Mouse (Mus musculus) frontal cortex, adult (tissue): ENCODE measurements around the gene Cox4i2.

ENCODE experiments used
- ATAC-seq: cut with Nextera tagmentation; 2 replicates; pipeline ENCODE4 v1.9.2; 2017; ENCODE audit warnings: mild to moderate bottlenecking, moderate library complexity, mixed read lengths; ENCODE audit not compliant: low TSS enrichment

Cox4i2 gene

DNA sequence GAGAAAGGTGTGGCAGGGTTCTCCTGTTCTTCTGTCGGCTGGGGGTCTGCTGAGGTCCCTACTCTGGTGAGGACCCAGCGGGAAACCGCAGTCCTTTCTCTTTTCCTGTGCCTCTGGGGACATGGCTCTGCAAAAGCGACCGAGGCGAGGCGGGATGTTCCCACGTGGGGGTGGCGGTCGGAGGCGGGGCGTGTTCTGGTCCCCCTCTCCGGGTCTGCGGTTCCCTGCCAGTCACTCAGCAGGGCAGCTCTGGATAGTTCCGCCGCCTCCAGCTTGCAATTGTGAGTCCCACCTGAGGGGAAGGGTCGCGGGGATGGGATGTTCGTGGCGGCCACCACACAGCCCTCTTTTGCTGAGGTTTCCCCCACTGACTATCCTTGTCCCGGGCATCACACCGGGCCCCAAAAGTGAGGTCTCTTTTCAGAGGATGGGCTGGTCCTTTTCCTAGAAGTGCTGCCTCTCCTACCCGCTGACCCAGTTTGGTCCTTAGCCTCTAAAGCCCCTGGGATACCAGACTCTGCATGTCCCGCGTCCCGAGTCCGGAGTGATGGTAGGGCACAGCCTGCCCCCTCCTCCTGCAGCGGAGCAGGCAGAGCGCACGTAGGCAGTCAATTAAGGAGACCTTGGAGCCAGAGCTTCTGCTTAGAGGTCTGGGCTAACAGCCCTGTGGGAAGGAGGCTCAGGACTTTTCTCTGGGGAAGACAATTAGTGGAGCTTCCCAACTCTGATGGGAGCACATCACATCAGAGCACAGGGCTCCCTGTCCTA, at the start of gene Cox4i2:
Cox4i2 (plus strand) TSS at position 230 of the 768 bp plus-strand sequence.
- no peak for ATAC-seq

DNA sequence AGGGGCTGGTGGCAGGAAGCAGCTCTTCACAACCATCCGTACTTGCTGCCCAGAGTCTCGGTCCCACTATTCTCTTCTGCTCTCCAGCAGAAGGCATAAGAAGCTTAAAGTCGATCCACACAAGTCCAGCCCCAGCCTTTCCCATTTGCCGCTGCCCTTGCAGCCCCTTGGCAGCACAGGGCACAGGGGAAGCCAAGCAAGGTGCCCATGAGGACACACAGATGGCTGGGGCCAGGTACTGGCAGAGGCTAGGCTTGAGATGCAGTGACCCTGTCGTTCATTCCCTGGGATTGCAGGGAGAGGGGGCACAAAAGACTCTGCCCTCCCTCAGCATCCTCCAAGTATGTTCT, 49.7 kb upstream of the Cox4i2 start:
- no peak for ATAC-seq

DNA sequence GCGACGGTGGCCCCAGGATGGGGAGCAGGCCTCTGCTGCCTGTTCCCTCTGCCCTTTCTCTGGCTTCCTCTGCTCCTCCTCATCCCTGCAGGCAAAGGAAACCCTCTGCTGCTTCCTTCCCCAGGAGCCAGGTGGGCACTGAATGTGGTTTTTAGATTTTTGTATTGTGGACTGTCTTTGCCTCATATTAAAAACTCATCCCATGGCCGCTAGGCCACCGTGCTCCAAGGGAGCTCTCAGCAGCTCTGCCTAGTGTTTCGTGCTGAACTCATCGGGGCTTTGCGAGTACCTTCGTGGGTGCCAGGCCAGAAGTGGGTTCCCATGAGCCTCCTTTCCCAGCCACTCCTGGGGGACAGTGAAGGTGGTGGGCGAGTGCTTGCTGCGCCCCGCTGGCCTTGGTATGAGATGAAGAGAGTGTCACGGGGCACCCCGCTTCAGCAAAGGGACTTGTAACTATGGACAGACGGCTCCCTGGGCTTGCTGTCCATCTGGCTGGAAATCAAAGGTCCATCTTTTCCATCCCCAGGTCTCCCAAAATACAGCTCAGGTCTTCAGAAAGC, 49.1 kb upstream of the Cox4i2 start:
- ATAC-seq: no peak

DNA sequence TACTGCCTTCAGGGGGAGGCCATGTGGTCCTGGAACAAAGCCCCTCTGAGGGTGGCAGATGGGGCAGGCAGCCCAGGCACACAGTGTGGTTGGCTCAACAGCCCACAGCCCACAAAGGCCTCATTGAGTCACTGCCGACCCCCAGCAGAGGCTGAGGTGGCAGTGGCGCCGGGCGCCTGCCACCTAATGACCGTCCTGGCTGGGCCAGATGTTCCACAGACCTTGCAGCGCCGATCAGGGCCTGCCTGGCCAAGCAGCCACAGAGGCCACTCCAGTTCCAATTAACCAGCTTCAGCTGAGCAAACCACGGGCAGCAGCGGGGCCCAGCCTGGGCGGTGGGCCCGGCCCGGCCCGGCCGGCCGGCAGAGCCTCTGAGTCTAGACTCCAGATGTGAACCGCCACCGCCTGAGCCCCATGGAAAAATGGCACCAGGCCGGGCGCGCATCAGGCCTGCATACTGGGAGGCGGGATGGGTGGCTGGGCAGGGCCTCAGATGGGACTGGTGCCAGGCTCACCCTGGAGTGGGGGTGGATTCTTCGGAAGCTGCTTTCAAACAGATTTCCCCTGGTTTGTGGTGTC, 47.9 kb upstream of the Cox4i2 start:
- 0 out of 2 replicates have a peak, but pooled peaks have one; percentile 22 for ATAC-seq

DNA sequence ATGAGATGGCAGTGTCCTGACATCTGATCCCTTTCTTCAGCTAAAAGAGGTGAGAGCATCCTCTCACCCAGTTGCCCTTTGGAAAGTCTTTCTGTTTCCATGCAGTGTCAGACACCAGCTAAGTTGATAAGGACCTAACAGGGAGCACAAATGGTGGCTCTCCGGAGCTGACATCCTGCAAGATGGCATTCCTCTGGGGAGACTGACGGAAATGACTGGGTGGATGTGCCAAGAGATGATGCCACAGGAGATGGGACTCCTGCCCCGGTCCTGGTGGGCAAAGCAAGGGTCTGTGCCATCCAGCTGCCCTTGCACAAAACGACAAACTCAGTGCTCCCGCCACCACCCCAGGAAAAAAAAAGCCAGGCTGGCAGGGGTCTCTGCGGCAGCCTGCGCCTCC, 46.8 kb upstream of the Cox4i2 start:
- peak; percentile 25; the same call in 1 of the 2 replicates for ATAC-seq

DNA sequence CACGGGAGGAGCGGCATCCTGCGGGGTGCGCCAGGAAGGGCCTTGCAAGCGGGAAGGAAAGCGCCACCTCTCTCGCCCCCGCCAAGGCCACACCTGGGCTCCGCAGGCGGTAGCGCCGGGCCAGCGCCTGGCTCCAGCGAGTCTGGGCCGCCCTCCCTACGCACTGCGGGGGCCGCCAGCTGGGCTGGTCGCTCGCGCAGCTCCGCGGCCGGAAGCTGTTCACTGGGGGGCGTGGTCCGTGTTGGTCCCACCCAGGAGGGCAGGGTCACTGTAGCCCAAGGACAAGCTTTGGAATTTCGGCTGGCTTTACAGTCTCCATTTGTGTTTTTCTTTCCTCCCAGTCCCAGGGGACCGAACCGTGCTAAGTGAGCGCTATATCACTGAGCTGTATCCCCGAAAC, 46.3 kb upstream of the Cox4i2 start:
- peak; percentile 86 for ATAC-seq

DNA sequence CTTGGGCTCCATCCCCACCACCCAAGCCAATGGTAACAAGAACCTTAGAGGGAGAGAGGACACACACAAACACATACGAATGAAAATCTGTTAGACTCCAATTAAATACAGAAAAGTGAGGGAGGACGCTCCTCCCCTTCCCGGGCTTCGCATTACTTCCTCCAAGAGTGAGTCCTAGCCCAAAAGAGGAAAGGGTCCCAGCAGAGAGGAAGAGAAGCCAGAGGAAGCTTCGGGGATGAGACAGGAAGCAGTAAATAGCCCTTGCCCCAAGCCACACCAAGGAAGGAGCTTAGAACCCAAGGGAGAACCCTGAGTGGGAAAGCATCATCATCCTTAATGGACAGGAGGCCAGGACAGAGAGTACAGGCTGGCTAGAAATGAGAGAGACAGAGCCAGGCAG, 44.9 kb upstream of the Cox4i2 start:
- ATAC-seq: no peak

DNA sequence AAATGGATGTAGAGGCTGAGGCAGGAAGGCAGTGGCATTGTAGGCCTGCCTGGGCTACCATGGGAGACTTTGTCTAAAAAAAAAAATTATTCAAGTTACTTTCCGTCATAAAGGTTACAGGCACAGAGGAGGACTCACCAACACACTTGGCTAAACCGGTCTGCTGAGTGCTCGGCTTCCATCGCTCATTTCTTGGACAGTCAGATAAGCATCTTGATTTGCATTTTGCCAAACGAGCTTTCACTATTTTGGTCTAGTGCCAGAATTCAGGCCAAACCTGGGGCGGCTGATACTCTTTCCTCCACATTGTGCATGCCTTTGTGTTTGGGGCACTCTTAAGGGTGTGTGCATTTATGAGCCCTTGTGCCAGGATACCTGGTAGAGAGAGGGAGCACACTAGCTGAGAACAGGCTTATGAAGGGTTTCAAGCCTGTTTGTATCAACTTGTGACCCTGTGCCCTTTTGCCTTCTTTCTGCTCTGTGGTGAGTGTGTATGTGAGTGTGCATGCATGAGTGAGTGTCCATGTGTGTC, 37.7 kb upstream of the Cox4i2 start:
- no peak for ATAC-seq

DNA sequence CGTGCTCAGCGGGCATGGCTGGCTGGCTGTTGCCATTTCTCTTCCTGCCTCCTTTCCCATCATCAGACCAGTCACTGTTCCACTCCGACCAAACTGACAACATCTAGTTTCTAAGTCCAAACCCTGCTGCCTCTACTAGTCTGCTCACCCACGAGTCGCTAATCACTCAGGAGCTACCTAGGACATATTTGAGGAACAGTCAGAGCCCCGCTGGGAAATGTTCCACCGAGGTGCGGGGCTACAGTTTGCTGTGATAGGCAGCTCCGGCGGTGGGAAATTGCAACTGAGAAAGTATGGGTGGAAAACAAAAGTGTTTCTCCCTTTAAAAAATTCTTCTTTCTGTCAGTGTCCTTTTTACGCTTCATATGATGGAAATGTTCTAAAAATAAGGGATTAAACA, 36.3 kb upstream of the Cox4i2 start:
- no peak for ATAC-seq

DNA sequence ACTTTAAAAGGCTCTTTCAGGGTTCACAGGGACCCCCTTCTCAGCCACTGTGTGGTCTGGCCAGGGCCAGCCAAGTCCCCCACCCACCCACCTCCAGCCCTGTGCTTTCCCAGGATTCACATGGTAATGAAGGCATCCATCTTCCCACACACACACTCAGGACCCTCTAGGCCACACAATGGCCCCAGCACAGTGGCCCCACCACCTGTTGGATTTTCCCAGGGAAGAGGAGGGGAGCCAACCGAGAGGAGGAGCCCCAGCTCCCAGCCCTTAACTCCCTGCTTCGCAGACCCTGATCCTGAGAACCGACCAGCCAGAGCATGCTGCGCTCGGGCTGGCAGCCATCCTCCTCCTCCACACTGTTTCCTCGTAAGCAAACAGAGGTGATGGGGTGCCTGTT, 35.9 kb upstream of the Cox4i2 start:
- no peak for ATAC-seq

DNA sequence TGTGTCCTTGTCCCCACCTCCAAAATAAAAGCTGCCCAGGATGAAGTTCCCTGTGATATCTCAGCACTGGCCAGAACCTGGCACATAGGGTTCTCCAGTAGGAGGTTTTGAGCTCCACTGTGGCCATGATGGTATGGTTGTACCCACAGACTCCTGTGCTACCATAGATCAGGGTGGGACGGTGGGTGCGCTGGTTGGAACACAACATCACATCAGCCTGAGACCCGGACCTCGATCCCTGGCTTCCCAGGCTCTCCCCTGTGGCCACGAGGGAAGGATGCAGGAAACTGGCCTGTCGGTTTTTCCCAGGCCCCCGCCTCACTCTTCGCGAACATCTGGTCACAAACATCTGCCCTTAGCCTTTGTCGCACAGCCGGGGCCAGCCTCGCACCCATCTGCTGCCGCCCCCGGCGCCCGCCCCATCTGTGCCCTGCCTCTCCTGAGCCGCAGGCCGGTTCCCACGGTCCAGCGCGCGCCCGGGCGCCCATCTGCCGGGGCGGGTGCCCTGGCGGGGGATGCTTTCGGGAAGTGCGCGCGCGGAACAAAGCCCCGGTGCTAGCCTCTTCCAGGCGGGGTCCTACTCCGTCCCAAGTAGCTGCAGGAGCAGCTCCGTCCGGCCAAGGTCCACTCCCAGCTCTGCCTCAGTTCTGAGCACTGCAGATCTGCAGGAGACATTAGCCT, 30.2 kb upstream of the Cox4i2 start:
- ATAC-seq: no peak

DNA sequence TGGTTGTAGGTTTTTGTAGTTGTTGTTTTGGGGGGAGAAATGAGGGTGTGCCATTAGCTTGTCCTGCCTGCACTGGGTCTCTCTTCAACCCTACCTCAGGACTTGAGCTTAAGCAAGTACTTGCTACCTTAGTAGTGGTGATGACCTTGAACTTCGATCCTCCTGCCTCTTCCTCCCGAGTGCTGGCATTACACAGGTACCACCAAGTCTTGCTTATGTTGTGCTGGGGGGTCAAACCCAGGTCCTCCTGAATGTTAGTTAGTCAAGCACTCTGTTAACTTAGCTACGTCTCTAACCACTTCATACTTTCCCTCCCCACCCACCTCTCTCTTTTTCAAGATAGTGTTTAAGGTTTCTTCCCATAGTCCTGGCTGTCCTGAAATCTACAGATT, 29.6 kb upstream of the Cox4i2 start:
- no peak for ATAC-seq

DNA sequence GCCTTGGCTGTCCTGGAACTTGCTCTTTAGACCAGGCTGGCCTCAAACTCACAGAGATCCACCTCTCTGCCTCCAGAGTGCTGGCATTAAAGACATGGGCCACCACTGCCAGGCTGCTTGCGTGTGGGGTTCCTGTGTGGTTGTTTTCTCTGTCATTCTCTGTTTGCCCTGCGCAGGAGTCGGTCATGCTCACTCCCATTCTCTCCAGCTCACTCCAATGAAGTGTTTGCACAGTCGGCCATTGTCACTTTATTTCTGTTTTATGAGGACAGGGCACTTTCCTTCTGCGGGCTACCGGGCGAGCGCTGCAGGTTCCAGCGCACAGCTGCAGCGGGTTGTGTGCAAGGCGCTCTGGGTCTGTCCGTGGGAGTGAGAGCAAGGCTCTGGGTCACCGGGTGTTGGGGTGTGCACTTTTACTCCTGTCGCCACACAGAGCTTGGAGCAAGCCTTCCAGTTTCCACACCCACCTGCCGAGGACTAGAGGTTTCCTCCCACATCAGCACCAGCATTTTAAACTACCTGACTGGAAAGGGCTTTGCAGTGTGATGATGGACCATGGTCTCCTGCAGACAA, 28.7 kb upstream of the Cox4i2 start:
- ATAC-seq: no peak

DNA sequence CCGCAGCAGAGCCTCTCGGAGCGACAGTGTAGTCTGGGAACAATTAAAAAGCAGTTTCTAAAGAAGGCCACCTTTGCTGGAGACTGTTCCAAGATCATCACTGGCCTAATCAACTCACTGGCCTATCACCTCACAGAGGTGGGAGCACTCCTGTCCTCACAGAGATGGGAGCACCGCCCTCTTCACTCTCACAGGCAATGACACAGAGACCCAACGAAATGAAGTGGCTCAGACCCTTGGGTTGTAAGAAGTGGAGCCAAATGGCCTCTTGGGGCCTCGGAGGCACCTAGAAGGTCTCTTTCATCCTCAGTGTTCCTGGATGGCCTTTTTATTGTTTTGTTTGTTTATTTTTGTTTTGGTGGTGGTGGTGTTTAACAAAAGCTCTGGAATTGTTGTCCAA, 27.8 kb upstream of the Cox4i2 start:
- no peak for ATAC-seq

DNA sequence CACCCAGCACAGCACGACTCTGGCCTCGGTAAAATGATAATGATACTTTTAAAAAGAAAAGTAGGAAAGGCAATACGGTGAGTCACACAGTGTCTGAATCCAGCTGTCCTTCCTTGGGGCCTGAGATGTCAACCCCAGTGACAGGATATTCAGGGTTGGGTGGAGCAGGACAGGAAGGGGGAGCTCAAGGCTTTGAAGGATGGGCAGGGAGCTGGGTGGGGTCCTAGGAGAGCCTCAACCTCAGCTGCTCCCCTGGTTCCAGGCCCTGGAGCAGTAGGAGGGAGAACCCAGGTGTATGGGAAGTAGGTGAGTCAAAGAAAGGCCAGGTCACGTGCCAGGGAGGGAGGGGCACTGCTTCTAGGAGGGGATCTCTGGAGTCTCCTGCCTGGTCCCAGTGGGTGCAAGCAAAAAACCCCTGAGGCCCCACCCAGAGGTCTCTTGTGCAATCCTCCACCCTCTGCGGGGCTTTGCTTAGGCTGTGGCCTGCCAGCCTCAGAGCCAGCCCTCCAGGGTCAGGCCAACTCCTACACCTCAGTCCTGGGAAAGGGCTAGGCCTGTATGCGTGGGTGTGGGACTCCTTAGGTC, 27.1 kb upstream of the Cox4i2 start:
- no peak for ATAC-seq

DNA sequence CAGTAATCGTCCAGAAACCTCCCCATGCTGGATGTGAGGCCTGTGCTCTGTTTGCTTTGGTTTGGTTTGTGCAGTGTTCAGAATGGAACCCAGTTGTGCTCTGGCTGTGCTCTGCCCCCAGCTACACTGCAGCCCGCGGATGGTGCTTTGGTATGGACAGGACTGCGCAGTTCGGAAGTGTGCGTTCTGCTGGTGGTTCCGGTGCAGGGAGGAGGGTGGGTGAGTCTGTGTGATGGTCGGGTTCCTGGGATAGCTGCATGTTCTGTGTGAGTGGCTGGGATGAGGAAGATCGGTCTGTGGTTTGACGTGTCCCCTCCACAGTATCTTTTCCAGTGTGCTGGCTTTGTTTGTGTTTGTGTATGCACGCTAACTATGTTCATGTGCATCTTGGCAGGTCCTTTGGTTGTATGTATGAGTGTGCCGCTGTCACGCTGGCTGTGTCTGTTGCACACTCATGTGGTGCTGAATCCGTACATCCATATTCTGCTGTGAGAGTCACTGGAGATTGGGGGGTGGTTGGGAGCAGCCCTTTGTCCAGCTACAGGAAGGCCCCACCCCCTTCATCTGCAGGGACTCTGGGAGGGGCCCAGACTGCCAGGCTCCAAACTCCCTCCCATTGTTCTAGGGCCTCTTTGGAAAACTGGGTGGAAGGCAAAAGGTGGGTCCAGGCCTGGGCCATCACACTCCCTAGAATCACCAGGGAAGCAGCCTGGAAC, 26.0 kb upstream of the Cox4i2 start:
- ATAC-seq: no peak

DNA sequence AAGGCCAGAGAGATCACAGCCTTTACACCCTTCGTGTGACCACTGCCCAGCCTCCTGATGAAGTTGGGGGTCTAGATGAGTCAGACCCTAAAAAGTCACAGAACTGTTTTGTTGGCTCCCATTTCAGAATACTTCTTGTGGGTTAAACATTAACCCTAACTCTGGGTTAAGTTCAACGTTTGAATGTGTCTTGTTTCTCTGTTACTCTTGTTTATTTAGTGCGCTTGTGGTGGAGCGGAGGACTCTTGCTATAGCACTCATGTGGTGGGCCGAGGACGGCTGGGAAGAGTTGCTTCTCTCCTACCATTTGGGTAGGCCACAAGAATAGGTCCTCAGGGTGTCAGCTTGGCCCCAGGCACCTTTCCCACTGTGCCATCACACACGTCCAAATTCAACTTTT, 25.4 kb upstream of the Cox4i2 start:
- no peak for ATAC-seq

DNA sequence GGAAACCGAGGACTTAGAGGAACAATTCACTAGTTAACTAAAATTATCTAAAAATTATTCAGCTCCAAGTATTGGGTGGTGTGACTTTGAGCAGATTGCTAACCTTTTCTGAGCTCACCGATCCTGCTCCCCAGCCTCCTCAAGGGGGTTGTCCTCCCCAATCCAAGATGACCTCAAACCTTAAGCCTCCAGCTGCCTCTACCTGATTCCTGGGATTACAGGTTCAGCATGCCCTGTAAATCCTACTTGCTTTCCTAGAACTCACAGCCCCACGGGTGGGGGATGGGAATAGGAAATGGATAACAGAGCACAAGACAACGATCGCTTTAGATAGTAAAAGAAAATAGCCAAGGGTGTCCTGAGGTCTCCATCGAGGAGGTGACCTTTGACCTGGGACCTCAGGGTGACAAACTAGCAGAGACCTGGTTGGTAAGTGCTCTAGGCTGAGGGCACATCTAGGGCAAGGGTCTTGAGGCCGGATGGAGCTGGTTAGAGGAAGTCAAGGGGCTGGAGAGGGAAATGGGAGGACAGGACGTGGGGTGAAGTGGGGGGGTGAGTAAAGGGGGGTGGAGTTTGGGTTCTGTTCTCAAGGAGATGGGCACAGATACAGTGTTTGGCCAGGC, 24.8 kb upstream of the Cox4i2 start:
- no peak for ATAC-seq

DNA sequence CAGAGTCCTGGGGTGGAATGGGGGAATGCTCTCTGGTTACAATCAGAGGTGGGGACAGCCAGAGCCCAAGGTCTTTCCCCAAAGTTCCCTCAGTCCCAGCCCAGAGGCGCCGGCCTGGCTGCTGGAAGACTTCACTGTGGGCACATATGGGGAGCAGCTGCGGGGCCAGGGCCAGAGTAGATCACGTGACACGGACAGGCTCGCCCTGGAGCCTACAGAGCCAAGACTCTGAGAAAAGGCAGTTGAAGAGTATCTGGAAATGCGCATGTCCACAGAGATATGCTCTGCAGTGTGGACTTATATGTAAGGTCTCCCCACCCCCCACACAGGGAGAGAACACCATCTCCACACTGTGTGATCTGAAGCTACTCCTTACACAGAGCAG, 24.3 kb upstream of the Cox4i2 start:
- ATAC-seq: no peak

DNA sequence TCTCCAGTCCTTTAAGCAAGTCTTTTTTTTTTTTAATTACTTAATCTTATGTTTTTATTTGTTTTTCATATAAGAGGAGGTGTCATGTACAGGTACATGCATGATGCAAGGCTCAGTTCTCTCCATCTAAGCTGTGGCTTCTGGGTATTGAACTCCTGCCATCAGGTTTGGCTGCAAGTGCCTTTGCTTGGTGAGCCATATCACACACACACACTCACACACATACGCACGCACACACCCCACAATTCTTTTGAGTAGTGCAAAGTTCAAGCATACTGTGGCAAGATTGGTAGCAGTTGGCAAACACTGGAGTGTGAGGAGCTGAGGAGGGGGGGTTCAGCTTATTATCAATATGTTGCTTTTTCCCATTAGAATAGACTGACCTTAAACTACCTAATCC, 20.8 kb upstream of the Cox4i2 start:
- ATAC-seq: no peak

DNA sequence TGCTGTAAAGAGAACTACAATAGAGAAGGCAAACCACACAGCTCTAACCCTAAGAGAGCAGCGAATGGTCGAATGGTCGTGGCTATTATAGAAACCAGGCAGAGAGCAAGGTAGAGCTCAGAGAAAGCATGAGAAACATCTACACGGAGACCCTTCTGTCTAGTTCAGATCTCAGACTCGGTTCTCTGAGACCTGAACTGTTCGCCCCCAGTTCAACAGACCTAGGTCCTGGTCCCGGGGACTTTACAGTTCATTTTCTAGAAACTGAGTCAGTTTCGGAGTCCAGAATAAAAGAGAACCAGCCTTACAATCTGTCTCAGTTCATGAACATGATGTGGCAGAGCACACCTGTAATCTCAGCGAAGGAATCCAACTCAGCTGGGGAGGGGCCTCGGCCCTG, 19.5 kb upstream of the Cox4i2 start:
- ATAC-seq: no peak
